Mouse (Mus musculus) B cell, adult (primary cell): ENCODE measurements around the gene Susd1. TPM values are rescaled to one million over a fixed set of nuclear protein-coding genes. Genes with fewer than 3 reads are reported as not detected.

Experiments used
- total RNA-seq: library from RNA; stranded (reverse); gene quantifications from 4 replicates; pipeline ENCODE4 v1.2.4, GENCODE M21; 2023; ENCODE audit not compliant: inconsistent age

Susd1 gene
- total RNA-seq = 70.3 to 75.8 TPM (median 72.6 TPM) in 4 replicates

GRCm38 (mm10) chr4:59437990-59438854 is at the start of gene Susd1:
Susd1 (minus strand) TSS chr4:59438633.

Other genes starting within 250 kb of the Susd1 start
- gene Ugcg, start 249.4 kb downstream of the Susd1 start, total RNA-seq = 96.5 to 100 TPM (median 99.1 TPM) in 4 replicates
- gene Ptbp3, start 110.7 kb upstream of the Susd1 start, total RNA-seq = 304 to 333 TPM (median 319 TPM) in 4 replicates
- gene Hsdl2, start 142.9 kb upstream of the Susd1 start, total RNA-seq = 18.4 to 26.7 TPM (median 20.4 TPM) in 4 replicates
- 19.6 to 24.0 TPM (median 21.5 TPM) in 4 replicates for gene E130308A19Rik, start 187.6 kb upstream of the Susd1 start, total RNA-seq